Mouse (Mus musculus): Measurements from ENCODE around the gene Olfr952.

The Olfr952 gene

DNA sequence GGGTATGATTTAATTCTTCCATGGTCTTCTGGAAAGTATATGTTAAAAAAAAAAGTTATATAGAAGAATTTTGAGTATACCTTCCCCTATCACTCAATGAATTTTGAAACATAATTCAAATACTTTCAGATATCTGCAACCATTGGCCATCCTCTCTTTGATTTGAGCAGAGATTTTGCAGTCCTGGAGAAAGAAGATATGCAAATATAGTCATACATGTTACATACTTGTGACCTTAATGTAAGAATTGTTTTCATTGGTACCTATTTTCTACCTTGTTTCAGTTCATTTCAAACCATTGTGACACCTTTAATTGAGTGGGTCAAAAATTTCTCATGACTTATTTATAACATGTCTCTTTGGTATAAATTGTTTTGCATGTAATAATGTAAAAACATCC is at the start of gene Olfr952:
Gene Olfr952, minus strand, starts transcription at position 101 of the 400 bp plus-strand sequence.
- DNase-seq (ENCODE audit: low read depth, low spot score) = no peak

DNA sequence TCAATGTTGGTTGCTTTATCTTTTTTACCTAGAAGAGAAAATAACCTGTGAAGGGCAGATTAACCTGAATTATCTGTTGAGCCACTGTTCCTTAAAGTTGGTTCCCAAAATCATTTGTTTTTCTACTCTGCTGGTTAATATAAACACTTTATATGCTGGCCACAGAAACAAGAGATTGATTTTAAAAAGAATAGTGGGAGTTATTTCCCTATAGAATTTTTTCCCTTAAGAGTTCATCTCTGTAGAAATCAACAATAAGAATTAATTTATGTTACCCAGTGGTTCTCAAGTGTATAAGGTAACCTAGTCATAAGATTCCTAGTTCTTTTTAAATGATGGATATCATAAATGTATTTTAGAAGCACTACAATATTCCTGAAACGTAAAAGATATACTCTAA is 44.9 kb upstream of the Olfr952 start, which contains the start of gene Olfr955:
Gene Olfr955, minus strand, starts transcription at position 101 of the 400 bp plus-strand sequence.
- DNase-seq (ENCODE audit: low read depth, low spot score) = no peak

DNA sequence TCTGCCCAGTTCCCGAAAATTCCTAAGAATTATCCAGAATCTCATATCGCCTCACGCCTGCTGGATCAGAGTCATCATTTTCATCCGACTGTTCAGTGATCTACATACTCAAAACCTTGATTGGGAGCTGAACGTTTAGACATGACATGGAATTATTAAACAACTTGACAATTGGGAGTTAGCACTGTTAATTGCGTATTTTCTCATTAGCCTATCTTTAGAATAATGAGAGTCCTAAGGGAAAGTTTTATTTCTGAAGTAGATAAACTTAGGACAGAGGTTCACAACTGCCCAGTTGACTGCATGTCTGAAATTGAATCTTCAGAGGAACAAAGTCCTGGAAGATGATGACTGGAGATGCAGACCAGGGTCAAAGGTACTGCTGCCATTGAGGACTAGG is 29.5 kb upstream of the Olfr952 start, which contains the start of gene Olfr954:
Gene Olfr954, plus strand, starts transcription at position 301 of the 400 bp plus-strand sequence.
- no peak for DNase-seq (ENCODE audit: low read depth, low spot score)

DNA sequence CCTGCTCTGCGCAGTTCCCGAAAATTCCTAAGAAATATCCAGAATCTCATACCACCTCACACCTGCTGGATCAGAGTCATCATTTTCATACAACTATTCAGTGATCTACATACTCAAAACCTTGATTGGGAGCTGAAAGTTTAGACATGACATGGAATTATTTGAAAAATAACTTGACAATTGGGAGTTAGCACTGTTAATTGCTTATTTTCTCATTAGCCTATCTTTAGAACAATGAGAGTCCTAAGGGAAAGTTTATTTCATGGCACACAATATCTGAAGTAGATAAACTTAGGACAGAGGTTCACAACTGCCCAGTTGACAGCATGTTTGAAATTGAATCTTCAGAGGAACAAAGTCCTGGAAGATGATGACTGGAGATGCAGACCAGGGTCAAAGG is 39.8 kb downstream of the Olfr952 start, which contains the start of gene Olfr951:
Gene Olfr951, plus strand, starts transcription at position 301 of the 400 bp plus-strand sequence.
- no peak for DNase-seq (ENCODE audit: low read depth, low spot score)

Data from embryo, embryonic 11.5 days (tissue).